Mouse (Mus musculus): ENCODE results near the gene 2010300C02Rik. TPM values are rescaled to one million over a fixed set of nuclear protein-coding genes. Genes with fewer than 3 reads are reported as not detected.

Gene 2010300C02Rik
- polyA plus RNA-seq (2014; fragmentation: Nextera tagmentation; extraction: Ambion mirVana): 11.8 and 12.6 TPM in 2 replicates

- H3K4me2 ChIP-seq (ENCODE audit: low read length): peak within 1 kb of the TSS; percentile 82
- no peak within 1 kb of the TSS for H3K27ac ChIP-seq (ENCODE audit: low read depth)
- ATAC-seq (replicated peaks; ENCODE audit: low FRiP score, low TSS enrichment, low read depth): peak; percentile 84
- H3K4me1 ChIP-seq (replicated peaks; ENCODE audit: control insufficient read depth, insufficient read depth, low read length): no peaks in the 10 kb centered on the region
- no peaks in the 10 kb centered on the region for H3K9me3 ChIP-seq (ENCODE audit: control insufficient read depth, low read length)
- DNase-seq (ENCODE audit: low spot score): peak; percentile 80
- H3K9ac ChIP-seq (ENCODE audit: low read length): peak within 1 kb of the TSS; percentile 52
- WGBS: under 1% methylated on average over 65 of the region's 69 CpGs
- H3K27me3 ChIP-seq (replicated peaks; ENCODE audit: control insufficient read depth, insufficient read depth, low read length): peaks cover 15% of the 10 kb centered on the region
- H3K4me3 ChIP-seq (ENCODE audit: low read depth, low read length): peak within 1 kb of the TSS; percentile 56
- no peaks in the 10 kb centered on the region for H3K36me3 ChIP-seq (ENCODE audit: control insufficient read depth, insufficient read depth, low read length)
Observed at GRCm38 (mm10) chr1:37719761-37720640, at the start of gene 2010300C02Rik. 2010300C02Rik (minus strand) TSS chr1:37720085.

GRCm38 (mm10) chr1:37759407-37759806, 39.5 kb upstream of the 2010300C02Rik start:
- no peaks in the 10 kb centered on the region for H3K4me1 ChIP-seq (replicated peaks; ENCODE audit: control insufficient read depth, insufficient read depth, low read length)
- H3K9me3 ChIP-seq (ENCODE audit: control insufficient read depth, low read length): no peaks in the 10 kb centered on the region
- DNase-seq (ENCODE audit: low spot score) (no peak), ATAC-seq (replicated peaks; ENCODE audit: low FRiP score, low TSS enrichment, low read depth) (no peak)
- H3K9ac ChIP-seq (ENCODE audit: low read length): no peak overlapping the region
- no peaks in the 10 kb centered on the region for H3K27me3 ChIP-seq (replicated peaks; ENCODE audit: control insufficient read depth, insufficient read depth, low read length)
- H3K4me3 ChIP-seq (ENCODE audit: low read depth, low read length): no peak overlapping the region
- no peaks in the 10 kb centered on the region for H3K36me3 ChIP-seq (ENCODE audit: control insufficient read depth, insufficient read depth, low read length)
- no peak overlapping the region for H3K4me2 ChIP-seq (ENCODE audit: low read length)
- H3K27ac ChIP-seq (ENCODE audit: low read depth): no peak overlapping the region

GRCm38 (mm10) chr1:37744650-37745259, 24.9 kb upstream of the 2010300C02Rik start:
- no peaks in the 10 kb centered on the region for H3K4me1 ChIP-seq (replicated peaks; ENCODE audit: control insufficient read depth, insufficient read depth, low read length)
- 76% methylated on average over 9 of the region's 9 CpGs for WGBS
- H3K4me3 ChIP-seq (ENCODE audit: low read depth, low read length): no peak overlapping the region
- no peak overlapping the region for H3K27ac ChIP-seq (ENCODE audit: low read depth)
- no peak overlapping the region for H3K9ac ChIP-seq (ENCODE audit: low read length)
- no peak overlapping the region for H3K4me2 ChIP-seq (ENCODE audit: low read length)
- ATAC-seq (replicated peaks; ENCODE audit: low FRiP score, low TSS enrichment, low read depth) (no peak), DNase-seq (ENCODE audit: low spot score) (no peak)
- no peaks in the 10 kb centered on the region for H3K36me3 ChIP-seq (ENCODE audit: control insufficient read depth, insufficient read depth, low read length)
- H3K27me3 ChIP-seq (replicated peaks; ENCODE audit: control insufficient read depth, insufficient read depth, low read length): no peaks in the 10 kb centered on the region
- no peaks in the 10 kb centered on the region for H3K9me3 ChIP-seq (ENCODE audit: control insufficient read depth, low read length)

GRCm38 (mm10) chr1:37742602-37743270, 22.9 kb upstream of the 2010300C02Rik start:
- ATAC-seq (replicated peaks; ENCODE audit: low FRiP score, low TSS enrichment, low read depth) (no peak), DNase-seq (ENCODE audit: low spot score) (no peak)
- Histone ChIP-seq H3K27me3 (replicated peaks; ENCODE audit: control insufficient read depth, insufficient read depth, low read length) (no peaks in the 10 kb centered on the region), H3K27ac (ENCODE audit: low read depth) (no peak overlapping the region), H3K36me3 (ENCODE audit: control insufficient read depth, insufficient read depth, low read length) (no peaks in the 10 kb centered on the region), H3K9ac (ENCODE audit: low read length) (no peak overlapping the region), H3K4me3 (ENCODE audit: low read depth, low read length) (no peak overlapping the region), H3K9me3 (ENCODE audit: control insufficient read depth, low read length) (no peaks in the 10 kb centered on the region), H3K4me2 (ENCODE audit: low read length) (no peak overlapping the region), H3K4me1 (replicated peaks; ENCODE audit: control insufficient read depth, insufficient read depth, low read length) (no peaks in the 10 kb centered on the region)
- WGBS: 62% methylated on average over 14 of the region's 14 CpGs

- no peaks in the 10 kb centered on the region for H3K27me3 ChIP-seq (replicated peaks; ENCODE audit: control insufficient read depth, insufficient read depth, low read length)
- no peaks in the 10 kb centered on the region for H3K36me3 ChIP-seq (ENCODE audit: control insufficient read depth, insufficient read depth, low read length)
- no peak overlapping the region for H3K27ac ChIP-seq (ENCODE audit: low read depth)
- H3K4me3 ChIP-seq (ENCODE audit: low read depth, low read length): no peak overlapping the region
- no peaks in the 10 kb centered on the region for H3K9me3 ChIP-seq (ENCODE audit: control insufficient read depth, low read length)
- WGBS: 76% methylated on average over 11 of the region's 11 CpGs
- DNase-seq (ENCODE audit: low spot score): no peak
- no peak overlapping the region for H3K4me2 ChIP-seq (ENCODE audit: low read length)
- no peak for ATAC-seq (replicated peaks; ENCODE audit: low FRiP score, low TSS enrichment, low read depth)
- H3K4me1 ChIP-seq (replicated peaks; ENCODE audit: control insufficient read depth, insufficient read depth, low read length): no peaks in the 10 kb centered on the region
- no peak overlapping the region for H3K9ac ChIP-seq (ENCODE audit: low read length)
Observed at GRCm38 (mm10) chr1:37742126-37742525, 22.2 kb upstream of the 2010300C02Rik start.

GRCm38 (mm10) chr1:37740161-37740802, 20.4 kb upstream of the 2010300C02Rik start:
- Histone ChIP-seq H3K4me3 (ENCODE audit: low read depth, low read length) (no peak overlapping the region), H3K4me1 (replicated peaks; ENCODE audit: control insufficient read depth, insufficient read depth, low read length) (no peaks in the 10 kb centered on the region), H3K36me3 (ENCODE audit: control insufficient read depth, insufficient read depth, low read length) (no peaks in the 10 kb centered on the region), H3K9me3 (ENCODE audit: control insufficient read depth, low read length) (no peaks in the 10 kb centered on the region), H3K9ac (ENCODE audit: low read length) (no peak overlapping the region), H3K27ac (ENCODE audit: low read depth) (no peak overlapping the region), H3K27me3 (replicated peaks; ENCODE audit: control insufficient read depth, insufficient read depth, low read length) (no peaks in the 10 kb centered on the region), H3K4me2 (ENCODE audit: low read length) (no peak overlapping the region)
- DNase-seq (ENCODE audit: low spot score): no peak
- 63% methylated on average over 8 of the region's 8 CpGs for WGBS
- ATAC-seq (replicated peaks; ENCODE audit: low FRiP score, low TSS enrichment, low read depth): no peak

- Histone ChIP-seq H3K9ac (ENCODE audit: low read length) (no peak overlapping the region), H3K4me3 (ENCODE audit: low read depth, low read length) (no peak overlapping the region), H3K27me3 (replicated peaks; ENCODE audit: control insufficient read depth, insufficient read depth, low read length) (no peaks in the 10 kb centered on the region), H3K4me2 (ENCODE audit: low read length) (no peak overlapping the region), H3K9me3 (ENCODE audit: control insufficient read depth, low read length) (no peaks in the 10 kb centered on the region), H3K4me1 (replicated peaks; ENCODE audit: control insufficient read depth, insufficient read depth, low read length) (no peaks in the 10 kb centered on the region), H3K27ac (ENCODE audit: low read depth) (no peak overlapping the region), H3K36me3 (ENCODE audit: control insufficient read depth, insufficient read depth, low read length) (no peaks in the 10 kb centered on the region)
- ATAC-seq (replicated peaks; ENCODE audit: low FRiP score, low TSS enrichment, low read depth) (no peak), DNase-seq (ENCODE audit: low spot score) (no peak)
- 60% methylated on average over 2 of the region's 2 CpGs for WGBS
Observed at GRCm38 (mm10) chr1:37738895-37739294, 19.0 kb upstream of the 2010300C02Rik start.

GRCm38 (mm10) chr1:37737045-37737444, 17.2 kb upstream of the 2010300C02Rik start:
- Histone ChIP-seq H3K4me3 (ENCODE audit: low read depth, low read length) (no peak overlapping the region), H3K9me3 (ENCODE audit: control insufficient read depth, low read length) (no peaks in the 10 kb centered on the region), H3K27me3 (replicated peaks; ENCODE audit: control insufficient read depth, insufficient read depth, low read length) (no peaks in the 10 kb centered on the region), H3K36me3 (ENCODE audit: control insufficient read depth, insufficient read depth, low read length) (no peaks in the 10 kb centered on the region), H3K9ac (ENCODE audit: low read length) (no peak overlapping the region), H3K27ac (ENCODE audit: low read depth) (no peak overlapping the region), H3K4me2 (ENCODE audit: low read length) (no peak overlapping the region), H3K4me1 (replicated peaks; ENCODE audit: control insufficient read depth, insufficient read depth, low read length) (no peaks in the 10 kb centered on the region)
- no peak for DNase-seq (ENCODE audit: low spot score)
- ATAC-seq (replicated peaks; ENCODE audit: low FRiP score, low TSS enrichment, low read depth): no peak
- WGBS: 83% methylated on average over 4 of the region's 4 CpGs
